Mouse (Mus musculus) gastrocnemius, postnatal 25 days (tissue): ENCODE measurements at regions not wholly inside any gene's neighbourhood (a gene's known extent, or its start where the extent isn't known, plus 50 kb on each side); places are given as distances from the start of the nearest gene placed in this dataset.
"Not testable (repeated sequence)": the region's sequence is repeated elsewhere in the genome, so short reads cannot be mapped to it uniquely, and the experiment has no call there.

ENCODE experiments used
- DNase-seq: peaks from one replicate; pipeline ENCODE4 v3.0.0; 2022

GRCm38 (mm10) chr17:66206074-66206473 is 82.8 kb downstream of the Ddx11 start:
- no peak for DNase-seq

- not testable (repeated sequence) for DNase-seq
Observed at GRCm38 (mm10) chr17:66207653-66208497, 84.6 kb downstream of the Ddx11 start.

- not testable (repeated sequence) for DNase-seq
Observed at GRCm38 (mm10) chr17:66208803-66209515, 85.6 kb downstream of the Ddx11 start.

GRCm38 (mm10) chr17:66211561-66211960 is 88.2 kb downstream of the Ddx11 start:
- DNase-seq = no peak

GRCm38 (mm10) chr17:66212616-66213015 is 89.3 kb downstream of the Ddx11 start:
- no peak for DNase-seq

GRCm38 (mm10) chr17:66218321-66218720 is 95.0 kb downstream of the Ddx11 start:
- DNase-seq = no peak

GRCm38 (mm10) chr17:66219669-66220435 is 96.5 kb downstream of the Ddx11 start:
- DNase-seq = no peak

- no peak for DNase-seq
Observed at GRCm38 (mm10) chr17:66221256-66221655, 97.9 kb downstream of the Ddx11 start.

- no peak for DNase-seq
Observed at GRCm38 (mm10) chr17:66223711-66224110, 100.4 kb downstream of the Ddx11 start.

- DNase-seq = no peak
Observed at GRCm38 (mm10) chr17:66224241-66224640, 100.9 kb downstream of the Ddx11 start.

- no peak for DNase-seq
Observed at GRCm38 (mm10) chr17:66232391-66232790, 109.1 kb downstream of the Ddx11 start.

- DNase-seq = no peak
Observed at GRCm38 (mm10) chr17:66232891-66233421, 109.6 kb downstream of the Ddx11 start.

GRCm38 (mm10) chr17:66233451-66233951 is 110.2 kb downstream of the Ddx11 start:
- DNase-seq = no peak

GRCm38 (mm10) chr17:66234432-66234831 is 111.1 kb downstream of the Ddx11 start:
- DNase-seq = no peak

GRCm38 (mm10) chr17:66235096-66235805 is 111.9 kb downstream of the Ddx11 start:
- peak; percentile 51 for DNase-seq

- DNase-seq = no peak
Observed at GRCm38 (mm10) chr17:66235806-66236335, 112.6 kb downstream of the Ddx11 start.

GRCm38 (mm10) chr17:66241868-66242622 is 118.7 kb downstream of the Ddx11 start:
- DNase-seq = peak; percentile 35

GRCm38 (mm10) chr17:66244183-66244582 is 120.9 kb downstream of the Ddx11 start:
- no peak for DNase-seq

- no peak for DNase-seq
Observed at GRCm38 (mm10) chr17:66246031-66246534, 122.8 kb downstream of the Ddx11 start.

GRCm38 (mm10) chr17:66251495-66251894 is 128.2 kb downstream of the Ddx11 start:
- DNase-seq = no peak
